Mouse (Mus musculus): Measurements from ENCODE around the gene Adgra1.

The Adgra1 gene

DNA sequence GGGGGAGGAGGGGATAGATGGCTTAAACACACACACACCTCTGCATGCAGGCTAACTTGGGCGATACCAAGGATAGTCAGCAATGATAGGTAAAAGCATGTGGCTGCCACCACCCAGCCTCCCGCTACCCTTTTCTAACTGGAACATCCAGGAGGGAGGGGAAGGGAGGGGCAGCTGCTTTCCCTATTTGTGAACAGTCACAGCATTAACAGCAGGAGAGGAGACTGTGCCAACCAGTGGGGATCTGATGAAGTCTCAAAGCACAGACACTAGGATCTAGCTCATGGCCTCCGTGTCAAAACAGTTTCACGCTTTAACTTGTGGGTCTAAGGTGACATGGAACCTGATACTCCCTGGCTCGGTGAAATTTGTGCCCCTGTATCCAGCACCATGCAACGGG is 23.9 kb upstream of the Adgra1 start:
- Histone ChIP-seq H3K4me3 (replicated peaks; ENCODE audit: low read length) (no peak overlapping the region), H3K27me3 (ENCODE audit: insufficient read depth, low read length) (peaks cover 21% of the 10 kb centered on the region; the same call in 1 of the 2 replicates), H3K4me1 (replicated peaks; ENCODE audit: low read depth, low read length) (peaks cover 10% of the 10 kb centered on the region), H3K9me3 (ENCODE audit: low read length) (0 out of 2 replicates have a peak, but pooled peaks cover 4% of the 10 kb centered on the region), H3K36me3 (ENCODE audit: insufficient read depth, low read length) (no peaks in the 10 kb centered on the region)
- no peak for TF ChIP-seq CTCF (conservative IDR thresholded peaks at IDR 0.05; ENCODE audit: low read length)
- no peak for TF ChIP-seq NANOG (IDR thresholded peaks at IDR 0.05; ENCODE audit: borderline replicate concordance, low read length)
- TF ChIP-seq POU5F1 (IDR thresholded peaks at IDR 0.05; ENCODE audit: borderline replicate concordance, low read length), result no peak

DNA sequence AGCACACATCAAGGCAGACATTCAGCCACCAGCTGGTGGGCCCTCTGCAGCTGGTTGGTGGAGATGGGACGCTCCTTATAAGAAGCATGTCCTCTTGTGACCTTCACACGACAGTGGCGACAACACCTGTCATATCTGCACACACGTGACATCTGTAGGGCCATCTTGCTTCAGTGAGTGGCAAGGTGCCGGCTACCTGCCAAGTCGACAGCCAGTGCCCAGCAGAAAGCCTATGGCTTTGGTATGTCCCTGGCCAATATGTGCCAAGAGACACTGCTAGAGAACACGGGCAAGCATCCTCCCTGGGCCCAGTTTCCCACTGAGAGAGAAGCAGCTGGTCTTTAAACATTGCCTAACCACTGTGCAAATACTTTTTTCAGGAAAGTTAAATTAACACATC is 22.3 kb upstream of the Adgra1 start:
- Histone ChIP-seq H3K4me1 (replicated peaks; ENCODE audit: low read depth, low read length) (no peaks in the 10 kb centered on the region), H3K9me3 (ENCODE audit: low read length) (0 out of 2 replicates have a peak, but pooled peaks cover 7% of the 10 kb centered on the region)

DNA sequence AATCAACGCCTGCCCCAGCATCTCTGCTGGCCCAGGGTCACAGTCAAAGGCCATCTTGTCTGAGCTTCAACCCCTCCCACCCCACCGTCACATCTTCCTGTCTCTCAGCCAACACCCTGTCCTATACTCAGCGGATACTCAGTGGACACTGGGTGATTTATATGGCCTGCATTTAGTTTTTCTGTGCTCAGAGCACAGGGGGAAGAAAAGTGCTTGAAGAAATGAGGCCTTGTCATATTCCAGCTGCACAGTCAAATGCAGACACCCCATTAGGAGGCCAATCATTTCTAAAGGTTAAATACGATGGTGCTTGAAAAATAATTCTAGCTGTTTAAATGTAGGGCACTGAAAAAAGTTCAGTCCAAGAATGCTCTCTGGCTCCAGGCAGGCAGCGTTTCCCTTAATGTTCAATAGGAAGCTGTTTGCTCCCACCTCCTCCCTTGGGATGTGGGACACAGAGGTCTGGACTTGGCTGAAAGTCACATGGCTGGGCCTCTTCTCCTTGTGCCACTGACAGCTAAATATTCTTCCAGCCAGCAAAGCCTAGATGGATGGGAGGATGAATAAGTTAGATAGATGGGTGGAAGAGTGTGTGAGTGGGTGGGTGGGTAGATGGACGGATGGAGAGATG is 20.3 kb upstream of the Adgra1 start:
- no peaks in the 10 kb centered on the region for H3K36me3 ChIP-seq (ENCODE audit: insufficient read depth, low read length)
- no peak for TF ChIP-seq POU5F1 (IDR thresholded peaks at IDR 0.05; ENCODE audit: borderline replicate concordance, low read length)
- TF ChIP-seq CTCF (conservative IDR thresholded peaks at IDR 0.05; ENCODE audit: low read length), result no peak
- TF ChIP-seq NANOG (IDR thresholded peaks at IDR 0.05; ENCODE audit: borderline replicate concordance, low read length), result no peak
- H3K4me1 ChIP-seq (replicated peaks; ENCODE audit: low read depth, low read length), result no peaks in the 10 kb centered on the region
- H3K27me3 ChIP-seq (ENCODE audit: insufficient read depth, low read length), result peaks cover 3% of the 10 kb centered on the region; the same call in 1 of the 2 replicates
- 0 out of 2 replicates have a peak, but pooled peaks cover 4% of the 10 kb centered on the region for H3K9me3 ChIP-seq (ENCODE audit: low read length)
- no peak overlapping the region for H3K4me3 ChIP-seq (replicated peaks; ENCODE audit: low read length)

More for the DNA sequence above, 22.3 kb upstream of the Adgra1 start:
- TF ChIP-seq NANOG (IDR thresholded peaks at IDR 0.05; ENCODE audit: borderline replicate concordance, low read length) (no peak), POU5F1 (IDR thresholded peaks at IDR 0.05; ENCODE audit: borderline replicate concordance, low read length) (no peak), CTCF (conservative IDR thresholded peaks at IDR 0.05; ENCODE audit: low read length) (no peak)
- Histone ChIP-seq H3K36me3 (ENCODE audit: insufficient read depth, low read length) (no peaks in the 10 kb centered on the region), H3K4me3 (replicated peaks; ENCODE audit: low read length) (no peak overlapping the region), H3K27me3 (ENCODE audit: insufficient read depth, low read length) (peaks cover 10% of the 10 kb centered on the region; the same call in 1 of the 2 replicates)

GRCm38 (mm10) chr7:139822301-139823010 is 11.5 kb upstream of the Adgra1 start:
- Histone ChIP-seq H3K36me3 (ENCODE audit: insufficient read depth, low read length) (no peaks in the 10 kb centered on the region), H3K4me3 (replicated peaks; ENCODE audit: low read length) (no peak overlapping the region), H3K9me3 (ENCODE audit: low read length) (no peaks in the 10 kb centered on the region), H3K4me1 (replicated peaks; ENCODE audit: low read depth, low read length) (no peaks in the 10 kb centered on the region), H3K27me3 (ENCODE audit: insufficient read depth, low read length) (peaks cover 10% of the 10 kb centered on the region)
- no peak for TF ChIP-seq POU5F1 (IDR thresholded peaks at IDR 0.05; ENCODE audit: borderline replicate concordance, low read length)
- TF ChIP-seq CTCF (conservative IDR thresholded peaks at IDR 0.05; ENCODE audit: low read length), result no peak
- TF ChIP-seq NANOG (IDR thresholded peaks at IDR 0.05; ENCODE audit: borderline replicate concordance, low read length), result no peak

- Histone ChIP-seq H3K4me1 (replicated peaks; ENCODE audit: low read depth, low read length) (no peaks in the 10 kb centered on the region), H3K36me3 (ENCODE audit: insufficient read depth, low read length) (no peaks in the 10 kb centered on the region), H3K9me3 (ENCODE audit: low read length) (no peaks in the 10 kb centered on the region), H3K27me3 (ENCODE audit: insufficient read depth, low read length) (peaks cover 48% of the 10 kb centered on the region), H3K4me3 (replicated peaks; ENCODE audit: low read length) (no peak overlapping the region)
- TF ChIP-seq CTCF (conservative IDR thresholded peaks at IDR 0.05; ENCODE audit: low read length), result no peak
- TF ChIP-seq POU5F1 (IDR thresholded peaks at IDR 0.05; ENCODE audit: borderline replicate concordance, low read length), result no peak
- TF ChIP-seq NANOG (IDR thresholded peaks at IDR 0.05; ENCODE audit: borderline replicate concordance, low read length), result no peak
These were observed 6.3 kb upstream of the Adgra1 start for GRCm38 (mm10) chr7:139827687-139828086.

GRCm38 (mm10) chr7:139833532-139833931 is 442 bp upstream of the Adgra1 start:
- Histone ChIP-seq H3K36me3 (ENCODE audit: insufficient read depth, low read length) (no peaks in the 10 kb centered on the region), H3K27me3 (ENCODE audit: insufficient read depth, low read length) (peaks cover 75% of the 10 kb centered on the region), H3K9me3 (ENCODE audit: low read length) (no peaks in the 10 kb centered on the region; the same call in 1 of the 2 replicates), H3K4me3 (replicated peaks; ENCODE audit: low read length) (0 out of 2 replicates have a peak overlapping the region, but pooled peaks have one; percentile 45), H3K4me1 (replicated peaks; ENCODE audit: low read depth, low read length) (peaks cover 14% of the 10 kb centered on the region)
- TF ChIP-seq POU5F1 (IDR thresholded peaks at IDR 0.05; ENCODE audit: borderline replicate concordance, low read length), result no peak
- TF ChIP-seq CTCF (conservative IDR thresholded peaks at IDR 0.05; ENCODE audit: low read length), result no peak
- no peak for TF ChIP-seq NANOG (IDR thresholded peaks at IDR 0.05; ENCODE audit: borderline replicate concordance, low read length)

- no peak overlapping the region for H3K4me3 ChIP-seq (replicated peaks; ENCODE audit: low read length)
These were observed 1.5 kb downstream of the Adgra1 start for GRCm38 (mm10) chr7:139835140-139836131.

More at GRCm38 (mm10) chr7:139835140-139836131, 1.5 kb downstream of the Adgra1 start:
- no peaks in the 10 kb centered on the region; the same call in 1 of the 2 replicates for H3K9me3 ChIP-seq (ENCODE audit: low read length)
- no peak for TF ChIP-seq CTCF (conservative IDR thresholded peaks at IDR 0.05; ENCODE audit: low read length)
- TF ChIP-seq NANOG (IDR thresholded peaks at IDR 0.05; ENCODE audit: borderline replicate concordance, low read length), result no peak
- no peaks in the 10 kb centered on the region for H3K36me3 ChIP-seq (ENCODE audit: insufficient read depth, low read length)
- H3K4me1 ChIP-seq (replicated peaks; ENCODE audit: low read depth, low read length), result peaks cover 14% of the 10 kb centered on the region
- peaks cover 61% of the 10 kb centered on the region for H3K27me3 ChIP-seq (ENCODE audit: insufficient read depth, low read length)

Data from E14TG2a.4 (cell line).